Mouse (Mus musculus): ENCODE measurements around the gene Pde4d. TPM values are rescaled to one million over a fixed set of nuclear protein-coding genes. Genes with fewer than 3 reads are reported as not detected.

Gene Pde4d
- total and polyA plus RNA-seq, 2 experiments from 2014 or later = 19.0 to 103 TPM

DNA sequence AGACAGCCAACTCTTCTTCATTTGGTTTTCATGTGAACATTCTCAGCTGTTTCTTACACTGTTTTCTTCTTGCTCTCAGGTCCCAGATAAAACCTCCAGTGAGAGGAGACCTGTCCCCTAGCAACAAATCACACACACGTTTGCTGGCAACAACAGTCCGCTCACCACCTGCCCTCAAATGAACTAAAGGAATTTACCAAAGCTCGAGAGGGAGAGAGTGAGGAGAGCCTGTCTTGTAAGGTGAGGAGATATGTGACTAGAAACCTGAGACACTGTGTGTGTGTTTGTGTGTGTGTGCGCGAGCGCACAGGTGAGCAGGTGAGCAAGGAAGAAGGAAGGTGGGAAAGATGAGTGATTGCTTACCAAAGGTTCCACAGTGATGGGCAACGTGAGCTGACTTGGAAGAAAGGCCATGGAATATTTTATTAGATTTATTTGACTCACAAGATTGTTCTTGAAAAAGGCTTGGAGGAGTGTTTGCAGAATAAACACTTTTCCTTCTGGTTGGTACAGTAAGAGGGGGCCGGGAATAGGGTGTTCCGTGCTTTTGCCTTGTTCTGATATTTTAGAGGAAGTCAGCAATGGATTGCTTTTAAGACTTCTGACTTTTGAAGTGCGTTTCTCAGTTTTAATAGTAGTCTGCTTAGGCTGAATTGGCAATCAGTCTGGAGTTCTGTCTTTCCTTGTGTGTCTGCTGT, 204.4 kb downstream of the Pde4d start:
- Histone ChIP-seq H3K9ac (replicated peaks; ENCODE audit: low read length, poor library complexity, severe bottlenecking) (no peak overlapping the region), H3K9me3 (ENCODE audit: low read length) (no peaks in the 10 kb centered on the region), H3K4me2 (ENCODE audit: low read depth, low read length, poor library complexity, severe bottlenecking) (no peak overlapping the region), H3K27ac (ENCODE audit: low read depth, low read length) (no peak overlapping the region), H3K27me3 (ENCODE audit: insufficient read depth, low read length) (no peaks in the 10 kb centered on the region), H3K36me3 (ENCODE audit: insufficient read depth, low read length) (no peaks in the 10 kb centered on the region), H3K4me1 (ENCODE audit: insufficient read depth, low read length) (no peaks in the 10 kb centered on the region), H3K4me3 (ENCODE audit: low read depth, low read length) (no peak overlapping the region)
- no peak for ATAC-seq (ENCODE audit: low FRiP score)
- DNase-seq (ENCODE audit: low spot score) = no peak
- no peak for TF ChIP-seq CTCF (IDR thresholded peaks at IDR 0.05)
- 76% methylated on average over 10 of the region's 10 CpGs for WGBS

DNA sequence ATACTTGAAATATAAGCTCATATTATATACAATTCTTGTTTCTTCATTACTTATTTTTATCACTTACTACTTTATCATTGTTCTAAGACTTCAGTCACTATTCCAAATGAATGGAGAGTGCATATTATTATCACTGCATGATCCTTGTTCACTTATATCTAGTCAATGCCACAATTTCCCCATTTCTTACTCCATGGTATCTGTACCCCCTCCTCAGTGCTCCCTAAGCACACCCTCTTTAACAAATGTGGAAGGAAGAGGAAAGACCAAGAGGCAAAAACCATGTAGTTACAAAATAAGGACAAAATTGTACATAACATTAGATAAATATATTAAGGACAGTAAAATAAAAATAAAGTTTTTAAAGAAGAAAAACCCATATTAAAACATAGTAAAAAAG, 216.8 kb downstream of the Pde4d start:
- Histone ChIP-seq H3K27me3 (ENCODE audit: insufficient read depth, low read length) (no peaks in the 10 kb centered on the region), H3K36me3 (ENCODE audit: insufficient read depth, low read length) (no peaks in the 10 kb centered on the region), H3K4me2 (ENCODE audit: low read depth, low read length, poor library complexity, severe bottlenecking) (no peak overlapping the region), H3K4me3 (ENCODE audit: low read depth, low read length) (no peak overlapping the region), H3K27ac (ENCODE audit: low read depth, low read length) (no peak overlapping the region), H3K4me1 (ENCODE audit: insufficient read depth, low read length) (no peaks in the 10 kb centered on the region), H3K9me3 (ENCODE audit: low read length) (no peaks in the 10 kb centered on the region), H3K9ac (replicated peaks; ENCODE audit: low read length, poor library complexity, severe bottlenecking) (no peak overlapping the region)
- ATAC-seq (ENCODE audit: low FRiP score) = no peak
- DNase-seq (ENCODE audit: low spot score) = no peak
- no peak for TF ChIP-seq CTCF (IDR thresholded peaks at IDR 0.05)

DNA sequence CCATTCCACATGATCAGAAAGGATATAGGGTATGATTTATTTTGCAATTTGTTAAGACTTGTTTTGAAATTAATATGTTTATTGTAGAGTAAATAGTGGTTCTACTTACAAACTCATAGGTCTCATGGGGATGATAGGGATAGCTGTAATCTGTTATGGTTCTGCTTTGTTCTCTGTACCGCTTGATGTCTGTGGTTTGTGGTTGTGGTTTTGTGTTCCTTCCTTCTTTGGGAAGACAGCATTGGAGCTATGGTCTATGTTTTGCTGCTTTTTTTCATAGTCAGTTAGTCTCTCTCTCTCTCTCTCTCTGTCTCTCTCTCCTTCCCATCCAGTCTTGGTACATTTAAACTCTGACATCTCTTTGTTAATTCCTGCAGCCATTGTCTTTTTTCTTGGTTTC, 217.3 kb downstream of the Pde4d start:
- H3K4me3 ChIP-seq (ENCODE audit: low read depth, low read length) = no peak overlapping the region
- no peaks in the 10 kb centered on the region for H3K9me3 ChIP-seq (ENCODE audit: low read length)
- DNase-seq (ENCODE audit: low spot score) (no peak), ATAC-seq (ENCODE audit: low FRiP score) (no peak)
- H3K27ac ChIP-seq (ENCODE audit: low read depth, low read length) = no peak overlapping the region
- TF ChIP-seq CTCF (IDR thresholded peaks at IDR 0.05) = no peak
- 84% methylated on average over 1 of the region's 1 CpGs for WGBS
- H3K4me2 ChIP-seq (ENCODE audit: low read depth, low read length, poor library complexity, severe bottlenecking) = no peak overlapping the region
- no peaks in the 10 kb centered on the region for H3K36me3 ChIP-seq (ENCODE audit: insufficient read depth, low read length)
- H3K27me3 ChIP-seq (ENCODE audit: insufficient read depth, low read length) = no peaks in the 10 kb centered on the region
- no peak overlapping the region for H3K9ac ChIP-seq (replicated peaks; ENCODE audit: low read length, poor library complexity, severe bottlenecking)
- no peaks in the 10 kb centered on the region for H3K4me1 ChIP-seq (ENCODE audit: insufficient read depth, low read length)

DNA sequence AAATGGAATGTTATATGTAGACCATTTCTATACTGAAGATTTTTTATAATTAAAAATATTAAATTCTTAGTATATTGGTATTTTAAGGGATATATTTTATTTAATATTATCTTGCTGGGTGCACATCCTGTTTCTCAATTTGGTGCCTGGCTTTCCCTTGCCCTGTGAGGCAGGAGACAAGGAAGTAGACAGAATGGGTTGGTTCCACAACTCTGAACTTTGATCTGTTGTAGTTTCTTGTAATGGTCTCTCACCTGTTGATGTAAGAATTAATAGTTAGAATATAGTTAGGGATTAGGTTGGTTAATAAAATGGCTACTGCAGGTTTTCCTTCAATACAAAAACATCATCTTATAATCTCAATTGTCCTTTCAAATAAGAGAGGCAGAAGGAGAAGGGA, 227.3 kb downstream of the Pde4d start:
- Histone ChIP-seq H3K4me3 (ENCODE audit: low read depth, low read length) (no peak overlapping the region), H3K27me3 (ENCODE audit: insufficient read depth, low read length) (no peaks in the 10 kb centered on the region), H3K4me2 (ENCODE audit: low read depth, low read length, poor library complexity, severe bottlenecking) (no peak overlapping the region), H3K36me3 (ENCODE audit: insufficient read depth, low read length) (no peaks in the 10 kb centered on the region), H3K27ac (ENCODE audit: low read depth, low read length) (no peak overlapping the region), H3K9ac (replicated peaks; ENCODE audit: low read length, poor library complexity, severe bottlenecking) (no peak overlapping the region), H3K4me1 (ENCODE audit: insufficient read depth, low read length) (no peaks in the 10 kb centered on the region), H3K9me3 (ENCODE audit: low read length) (no peaks in the 10 kb centered on the region)
- ATAC-seq (ENCODE audit: low FRiP score) (no peak), DNase-seq (ENCODE audit: low spot score) (no peak)
- TF ChIP-seq CTCF (IDR thresholded peaks at IDR 0.05) = no peak

DNA sequence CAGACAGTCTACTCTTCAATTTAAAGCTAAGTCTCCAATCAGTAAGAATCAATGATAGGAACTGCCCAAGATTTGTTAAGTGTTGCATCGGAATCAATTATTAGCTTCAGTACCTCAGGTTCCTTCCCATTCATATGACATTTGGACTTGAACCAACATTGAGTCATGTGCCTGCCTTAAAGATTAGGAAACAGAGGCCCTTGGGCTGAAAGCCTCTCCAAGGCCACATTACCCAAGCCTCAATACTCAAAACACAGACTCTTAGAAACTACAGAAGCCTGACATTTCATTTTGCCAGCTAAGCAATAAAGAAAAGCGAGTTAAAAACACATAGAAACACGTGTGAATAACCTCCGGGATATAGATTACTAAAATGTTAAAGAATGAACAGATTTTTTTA, 233.3 kb downstream of the Pde4d start:
- Histone ChIP-seq H3K4me3 (ENCODE audit: low read depth, low read length) (no peak overlapping the region), H3K4me2 (ENCODE audit: low read depth, low read length, poor library complexity, severe bottlenecking) (no peak overlapping the region), H3K27me3 (ENCODE audit: insufficient read depth, low read length) (no peaks in the 10 kb centered on the region), H3K9ac (replicated peaks; ENCODE audit: low read length, poor library complexity, severe bottlenecking) (no peak overlapping the region), H3K9me3 (ENCODE audit: low read length) (no peaks in the 10 kb centered on the region), H3K4me1 (ENCODE audit: insufficient read depth, low read length) (no peaks in the 10 kb centered on the region), H3K36me3 (ENCODE audit: insufficient read depth, low read length) (no peaks in the 10 kb centered on the region), H3K27ac (ENCODE audit: low read depth, low read length) (no peak overlapping the region)
- no peak for TF ChIP-seq CTCF (IDR thresholded peaks at IDR 0.05)
- DNase-seq (ENCODE audit: low spot score) (no peak), ATAC-seq (ENCODE audit: low FRiP score) (no peak)
- 89% methylated on average over 4 of the region's 4 CpGs for WGBS

DNA sequence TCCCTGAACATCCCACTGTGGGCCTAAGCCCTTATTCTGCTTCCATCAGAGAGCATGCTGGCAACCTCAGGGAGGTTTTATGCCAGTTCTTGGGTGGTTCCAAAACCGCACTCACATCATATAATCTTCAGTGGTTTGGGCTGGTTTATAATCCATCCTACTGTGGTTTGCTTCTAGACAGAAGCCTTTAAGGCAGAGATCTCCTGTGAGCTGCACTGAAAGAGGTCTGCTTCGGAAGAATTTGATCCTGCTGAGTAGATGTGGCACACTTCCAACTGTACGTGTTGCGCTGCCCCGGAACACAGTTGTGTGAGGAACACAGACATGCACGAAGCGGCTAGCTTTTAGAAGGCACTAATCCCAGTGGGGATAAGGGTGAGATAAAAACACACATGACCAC, 236.1 kb downstream of the Pde4d start:
- Histone ChIP-seq H3K36me3 (ENCODE audit: insufficient read depth, low read length) (no peaks in the 10 kb centered on the region), H3K4me1 (ENCODE audit: insufficient read depth, low read length) (no peaks in the 10 kb centered on the region), H3K9me3 (ENCODE audit: low read length) (no peaks in the 10 kb centered on the region), H3K27me3 (ENCODE audit: insufficient read depth, low read length) (no peaks in the 10 kb centered on the region), H3K4me2 (ENCODE audit: low read depth, low read length, poor library complexity, severe bottlenecking) (no peak overlapping the region), H3K4me3 (ENCODE audit: low read depth, low read length) (no peak overlapping the region), H3K27ac (ENCODE audit: low read depth, low read length) (no peak overlapping the region), H3K9ac (replicated peaks; ENCODE audit: low read length, poor library complexity, severe bottlenecking) (no peak overlapping the region)
- WGBS = 64% methylated on average over 7 of the region's 7 CpGs
- DNase-seq (ENCODE audit: low spot score) (no peak), ATAC-seq (ENCODE audit: low FRiP score) (no peak)
- no peak for TF ChIP-seq CTCF (IDR thresholded peaks at IDR 0.05)
